Mouse (Mus musculus): Measurements from ENCODE around the gene H1f0. TPM values are rescaled to one million over a fixed set of nuclear protein-coding genes. Genes with fewer than 3 reads are reported as not detected.
A peak's percentile ranks its signal among the peaks of the same experiment; 100 is the strongest.

The H1f0 gene
- polyA plus RNA-seq, 1 experiment = 206 TPM

DNA sequence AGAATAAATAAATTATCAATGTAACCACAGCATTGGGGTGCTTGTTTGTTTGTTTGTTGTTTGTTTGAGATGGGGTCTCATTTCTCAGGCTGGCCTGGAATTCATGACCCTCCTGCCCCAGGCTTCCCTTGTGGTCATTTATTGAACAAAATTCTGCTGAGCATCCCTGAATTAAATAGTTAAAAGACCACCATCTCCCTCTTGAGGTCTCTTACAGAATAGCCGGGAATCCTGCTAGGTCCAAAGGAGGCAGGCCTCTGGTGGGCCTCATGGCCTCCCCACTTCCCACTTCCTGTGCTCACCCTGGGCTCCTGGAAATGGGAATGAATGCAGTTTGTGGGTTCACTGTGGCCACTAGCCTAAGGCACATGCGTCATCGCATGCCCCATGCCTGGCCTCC is 9.4 kb upstream of the H1f0 start:
- Histone ChIP-seq H3K27ac (ENCODE audit: insufficient read depth, low read length) (no peak overlapping the region), H3K4me3 (ENCODE audit: insufficient read depth, low read length) (no peak overlapping the region), H3K4me1 (ENCODE audit: control insufficient read depth, insufficient read depth, low read length) (no peaks in the 10 kb centered on the region)
- no peak for TF ChIP-seq CTCF (IDR thresholded peaks at IDR 0.05; ENCODE audit: borderline replicate concordance, insufficient read depth, low read length)
- TF ChIP-seq POLR2A (IDR thresholded peaks at IDR 0.05; ENCODE audit: low read depth, low read length) = no peak

DNA sequence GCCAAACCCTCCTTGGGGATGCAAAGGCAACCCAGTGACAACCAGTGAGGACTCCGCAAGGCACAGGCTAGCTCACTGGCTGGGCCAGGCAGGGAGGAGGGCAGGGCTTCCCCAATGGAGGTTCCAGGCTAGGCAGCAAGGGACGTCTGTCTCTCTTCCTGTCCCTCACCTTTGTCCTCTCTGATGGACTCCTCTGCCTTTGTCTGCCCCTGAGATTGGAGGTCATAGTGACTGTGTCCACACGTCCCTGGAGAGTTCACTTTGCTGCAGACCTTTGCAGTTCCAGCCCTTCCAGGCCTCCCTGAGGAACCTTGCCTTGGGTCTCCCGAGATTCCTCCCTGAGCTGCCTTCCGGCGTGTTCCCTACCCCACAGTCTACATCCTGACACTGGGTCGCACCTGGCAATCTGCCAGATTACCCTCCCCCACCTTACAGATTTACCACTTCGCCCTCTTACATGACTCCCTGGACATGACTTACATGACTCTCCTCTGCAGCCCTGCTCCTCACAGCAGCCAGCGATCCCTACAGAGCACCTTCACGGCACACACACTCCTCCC is 5.5 kb upstream of the H1f0 start:
- Histone ChIP-seq H3K27ac (ENCODE audit: insufficient read depth, low read length) (no peak overlapping the region), H3K4me1 (ENCODE audit: control insufficient read depth, insufficient read depth, low read length) (no peaks in the 10 kb centered on the region), H3K4me3 (ENCODE audit: insufficient read depth, low read length) (no peak overlapping the region)
- no peak for TF ChIP-seq CTCF (IDR thresholded peaks at IDR 0.05; ENCODE audit: borderline replicate concordance, insufficient read depth, low read length)
- no peak for TF ChIP-seq POLR2A (IDR thresholded peaks at IDR 0.05; ENCODE audit: low read depth, low read length)

- Histone ChIP-seq H3K4me3 (ENCODE audit: insufficient read depth, low read length) (no peak overlapping the region), H3K27ac (ENCODE audit: insufficient read depth, low read length) (no peak overlapping the region), H3K4me1 (ENCODE audit: control insufficient read depth, insufficient read depth, low read length) (no peaks in the 10 kb centered on the region)
- TF ChIP-seq CTCF (IDR thresholded peaks at IDR 0.05; ENCODE audit: borderline replicate concordance, insufficient read depth, low read length) (no peak), POLR2A (IDR thresholded peaks at IDR 0.05; ENCODE audit: low read depth, low read length) (no peak)
Measured at GRCm38 (mm10) chr15:79023366-79023765, 4.9 kb upstream of the H1f0 start.

DNA sequence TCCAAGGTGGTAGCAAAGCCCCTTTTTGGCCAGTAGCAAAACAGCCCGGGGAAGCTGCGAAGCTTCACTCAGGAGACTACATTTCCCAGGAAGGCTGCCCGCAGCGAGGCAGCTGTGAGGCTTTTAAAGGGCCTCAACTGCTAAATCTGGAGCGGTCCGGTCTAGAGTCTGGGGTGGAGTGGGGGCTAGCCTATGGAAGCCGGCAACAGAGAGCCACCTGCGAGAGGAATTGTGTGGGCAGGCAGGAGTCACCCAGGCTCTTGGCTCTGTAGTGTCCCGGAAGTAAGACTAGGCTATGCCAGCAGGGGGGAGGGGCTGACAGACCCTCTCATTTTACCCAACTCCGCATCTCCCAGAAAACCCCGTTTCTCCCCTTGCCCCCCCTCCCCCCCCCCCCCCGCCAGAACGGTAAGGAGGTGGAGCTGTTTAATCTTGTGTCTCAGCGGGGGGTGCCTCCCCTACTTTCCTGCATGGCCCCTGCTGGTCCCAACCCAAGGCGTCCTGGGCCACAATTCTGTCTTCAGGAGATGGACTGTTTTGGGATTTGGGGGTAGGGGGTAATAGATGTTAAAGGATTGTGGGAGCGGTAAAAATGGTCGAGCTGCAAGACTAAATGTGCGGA is 2.5 kb upstream of the H1f0 start:
- no peak overlapping the region for H3K4me3 ChIP-seq (ENCODE audit: insufficient read depth, low read length)

DNA sequence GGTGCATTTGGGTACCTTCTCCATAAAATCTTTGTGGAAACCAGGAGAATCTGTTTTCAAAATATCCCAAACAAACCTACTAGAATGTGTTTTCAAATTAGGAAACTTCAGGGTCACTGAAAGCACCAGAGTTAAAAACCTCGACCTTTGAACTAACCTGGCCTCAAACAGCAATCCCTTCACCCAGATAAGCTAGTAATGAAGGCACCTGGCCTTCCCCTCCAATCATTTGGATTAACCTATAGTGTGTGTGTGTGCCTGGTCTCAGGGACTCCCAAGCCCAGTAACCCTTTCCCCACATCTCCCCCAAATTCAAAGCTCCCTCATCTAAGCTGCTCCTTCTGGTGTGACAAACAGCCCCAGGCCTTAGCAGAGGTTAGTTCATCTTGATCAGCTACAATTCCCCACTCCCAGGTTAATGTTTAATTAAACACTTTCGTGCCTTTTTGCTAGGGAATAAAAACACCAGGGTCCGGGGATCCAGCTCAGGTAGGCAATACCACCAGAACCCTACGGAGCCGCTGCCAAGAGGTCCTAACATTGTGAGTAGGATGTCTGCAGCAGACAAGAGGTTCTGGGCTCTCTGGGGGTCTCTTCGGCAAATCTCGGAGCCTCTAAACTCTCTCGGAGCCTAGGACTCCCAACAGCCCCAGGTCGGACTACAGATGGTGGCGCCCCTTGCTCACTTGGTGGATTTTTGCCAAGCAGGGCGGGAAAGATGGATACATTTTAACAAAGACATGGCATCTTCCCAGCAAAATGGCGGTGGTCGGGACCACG is 1.5 kb upstream of the H1f0 start:
- Histone ChIP-seq H3K4me3 (ENCODE audit: insufficient read depth, low read length) (no peak overlapping the region), H3K27ac (ENCODE audit: insufficient read depth, low read length) (no peak overlapping the region), H3K4me1 (ENCODE audit: control insufficient read depth, insufficient read depth, low read length) (no peaks in the 10 kb centered on the region)
- no peak for TF ChIP-seq POLR2A (IDR thresholded peaks at IDR 0.05; ENCODE audit: low read depth, low read length)
- TF ChIP-seq CTCF (IDR thresholded peaks at IDR 0.05; ENCODE audit: borderline replicate concordance, insufficient read depth, low read length) = no peak

More for the DNA sequence above, 2.5 kb upstream of the H1f0 start:
- H3K4me1 ChIP-seq (ENCODE audit: control insufficient read depth, insufficient read depth, low read length) = no peaks in the 10 kb centered on the region
- no peak for TF ChIP-seq POLR2A (IDR thresholded peaks at IDR 0.05; ENCODE audit: low read depth, low read length)
- TF ChIP-seq CTCF (IDR thresholded peaks at IDR 0.05; ENCODE audit: borderline replicate concordance, insufficient read depth, low read length) = no peak
- H3K27ac ChIP-seq (ENCODE audit: insufficient read depth, low read length) = no peak overlapping the region

DNA sequence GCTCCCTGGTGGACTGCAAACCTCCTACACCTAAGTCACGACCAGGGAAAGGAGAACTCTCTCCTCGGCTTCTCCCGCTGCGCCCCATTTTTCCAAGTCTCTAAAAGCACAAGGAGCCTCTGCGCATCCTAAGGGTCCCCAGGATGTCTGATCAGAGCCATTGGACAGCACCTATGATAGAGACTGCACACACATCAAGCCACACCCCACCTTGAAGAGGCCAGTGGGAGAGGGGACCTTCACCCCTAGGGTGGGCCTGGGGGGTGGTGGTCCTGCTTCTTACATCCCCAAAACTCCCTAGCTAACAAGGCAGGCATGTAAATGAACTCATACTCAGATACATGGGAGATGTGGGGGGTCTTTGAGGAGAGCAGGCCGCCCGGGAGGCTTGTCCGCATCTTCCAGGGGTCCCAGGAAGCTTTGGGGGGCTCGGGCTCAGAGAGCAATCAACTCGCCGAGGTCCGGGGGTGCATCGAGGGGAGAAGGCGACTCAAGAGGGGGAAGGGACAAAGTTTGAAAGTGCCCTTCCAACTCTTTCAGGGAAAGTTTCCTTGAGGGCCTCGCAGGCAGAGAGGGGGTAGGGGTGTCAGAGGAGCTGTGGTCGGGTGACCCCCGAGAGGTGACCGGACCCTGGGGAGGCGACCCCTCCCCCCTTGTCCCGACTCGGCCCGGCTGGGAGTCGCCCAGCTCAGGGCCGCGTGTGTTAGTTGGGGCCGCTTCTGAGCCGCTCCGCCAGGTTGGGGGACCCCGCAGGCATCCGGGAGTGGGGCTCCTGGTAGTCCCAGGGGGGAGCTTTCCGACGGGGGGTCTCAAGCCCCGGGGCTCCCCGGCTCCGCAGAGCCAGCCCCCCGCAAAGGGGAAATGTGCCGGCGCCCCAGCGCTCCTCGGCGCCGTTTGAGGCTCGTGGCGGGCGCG is 702 bp upstream of the H1f0 start:
- peak overlapping the region; percentile 34 for H3K4me3 ChIP-seq (ENCODE audit: insufficient read depth, low read length)
- H3K4me1 ChIP-seq (ENCODE audit: control insufficient read depth, insufficient read depth, low read length) = no peaks in the 10 kb centered on the region
- TF ChIP-seq CTCF (IDR thresholded peaks at IDR 0.05; ENCODE audit: borderline replicate concordance, insufficient read depth, low read length) (no peak), POLR2A (IDR thresholded peaks at IDR 0.05; ENCODE audit: low read depth, low read length) (no peak)
- peak overlapping the region; percentile 45 for H3K27ac ChIP-seq (ENCODE audit: insufficient read depth, low read length)

GRCm38 (mm10) chr15:79028823-79029484 is 704 bp downstream of the H1f0 start:
- H3K4me1 ChIP-seq (ENCODE audit: control insufficient read depth, insufficient read depth, low read length) = no peaks in the 10 kb centered on the region

DNA sequence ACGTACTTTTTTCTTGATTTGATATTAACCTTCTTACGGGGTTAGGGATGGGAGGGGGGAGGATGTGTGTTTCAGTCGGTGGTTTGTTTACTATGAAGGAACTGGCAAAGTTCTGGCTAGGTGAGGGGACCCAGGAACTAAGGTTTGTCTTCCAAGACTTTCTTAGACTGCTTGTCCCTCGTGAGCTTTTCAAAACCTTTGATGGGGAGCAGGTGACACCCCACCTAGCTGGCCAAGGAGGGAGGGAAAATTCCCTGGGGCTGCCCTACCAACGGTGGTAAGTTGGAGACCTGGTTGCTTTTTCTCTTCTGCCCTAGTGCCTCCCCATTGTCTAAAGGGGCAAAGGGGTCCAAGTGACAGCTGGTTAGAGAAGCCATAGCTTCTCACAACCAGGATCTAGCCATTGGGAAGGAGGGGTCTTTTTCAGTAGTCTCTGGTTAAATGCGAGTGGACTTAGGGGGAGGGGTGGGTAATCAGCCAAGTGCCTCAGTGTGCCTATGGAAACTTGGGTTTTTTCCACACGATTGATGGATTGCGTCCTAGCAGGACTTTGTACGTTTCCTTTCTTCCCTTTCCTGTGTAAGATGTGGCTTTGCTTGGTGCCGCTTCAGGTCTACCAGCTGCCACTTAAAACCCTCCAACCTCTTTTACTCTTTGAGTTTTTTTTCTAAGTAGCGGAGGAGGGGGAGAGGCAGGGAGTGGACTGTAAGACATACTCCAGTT is 1.4 kb downstream of the H1f0 start:
- Histone ChIP-seq H3K4me3 (ENCODE audit: insufficient read depth, low read length) (peak overlapping the region; percentile 54), H3K27ac (ENCODE audit: insufficient read depth, low read length) (no peak overlapping the region), H3K4me1 (ENCODE audit: control insufficient read depth, insufficient read depth, low read length) (no peaks in the 10 kb centered on the region)
- TF ChIP-seq POLR2A (IDR thresholded peaks at IDR 0.05; ENCODE audit: low read depth, low read length) (no peak), CTCF (IDR thresholded peaks at IDR 0.05; ENCODE audit: borderline replicate concordance, insufficient read depth, low read length) (no peak)

More at GRCm38 (mm10) chr15:79028823-79029484, 704 bp downstream of the H1f0 start:
- Histone ChIP-seq H3K4me3 (ENCODE audit: insufficient read depth, low read length) (peak overlapping the region; percentile 54), H3K27ac (ENCODE audit: insufficient read depth, low read length) (peak overlapping the region; percentile 23; the same call in 1 of the 2 replicates)
- peak; percentile 7; the same call in 1 of the 2 replicates for TF ChIP-seq POLR2A (IDR thresholded peaks at IDR 0.05; ENCODE audit: low read depth, low read length)
- no peak for TF ChIP-seq CTCF (IDR thresholded peaks at IDR 0.05; ENCODE audit: borderline replicate concordance, insufficient read depth, low read length)

Measured in embryonic fibroblast, embryonic 13.5 days (primary cell).